In genomic region chr15:96050416-96050815, GRCm38 (mm10) we compare ENCODE assay signal across 27 mouse cellular contexts.
"Had no signal": no experiment of that assay in that cellular context is flagged by ENCODE, and none has a peak within 500 bp of the region (broad histone marks: within the 10 kb centered on the region; RNA-seq: fewer than 3 reads in every experiment).

No protein-coding gene starts in this region.

- H3K4me1 ChIP-seq: heart, embryonic 13.5 days; heart, embryonic 15.5 days; liver, embryonic 13.5 days; liver, embryonic 15.5 days had no signal

- H3K4me2 ChIP-seq: heart, embryonic 13.5 days; heart, embryonic 15.5 days; hindbrain, embryonic 13.5 days; hindbrain, embryonic 15.5 days; kidney, embryonic 15.5 days; limb, embryonic 13.5 days; limb, embryonic 15.5 days; liver, embryonic 13.5 days; liver, embryonic 15.5 days had no signal

- H3K9me3 ChIP-seq: heart, embryonic 10.5 days; heart, embryonic 15.5 days; hindbrain, embryonic 13.5 days; hindbrain, embryonic 15.5 days; kidney, embryonic 15.5 days; limb, embryonic 13.5 days; limb, embryonic 15.5 days; liver, embryonic 13.5 days had no signal

- H3K4me3 ChIP-seq: gastrocnemius, adult 2 months; heart, embryonic 10.5 days; heart, embryonic 13.5 days; heart, embryonic 15.5 days; hindbrain, embryonic 13.5 days; hindbrain, embryonic 15.5 days; kidney, embryonic 15.5 days; limb, embryonic 13.5 days; limb, embryonic 15.5 days; liver, embryonic 13.5 days; liver, embryonic 15.5 days had no signal

- H3K27ac ChIP-seq: gastrocnemius, adult 2 months; heart, embryonic 10.5 days; heart, embryonic 13.5 days; heart, embryonic 15.5 days; hindbrain, embryonic 13.5 days; hindbrain, embryonic 15.5 days; hindbrain, postnatal 0 days; kidney, embryonic 15.5 days; kidney, postnatal 0 days; limb, embryonic 13.5 days; limb, embryonic 15.5 days; liver, embryonic 13.5 days; liver, embryonic 15.5 days had no signal

- H3K9ac ChIP-seq: heart, embryonic 13.5 days; heart, embryonic 15.5 days; hindbrain, embryonic 13.5 days; hindbrain, embryonic 15.5 days; kidney, embryonic 15.5 days; limb, embryonic 13.5 days; limb, embryonic 15.5 days; liver, embryonic 13.5 days; liver, embryonic 15.5 days had no signal

- DNase-seq: gastrocnemius, adult 2 months; gastrocnemius, postnatal 10 days; gastrocnemius, postnatal 25 days; heart, adult 18-20 months; heart, postnatal 14 days; heart, postnatal 36 days; kidney, adult 11 months; kidney, adult 2 months; kidney, adult 9 months; kidney, postnatal 14 days; kidney, postnatal 36 days; layer of hippocampus, adult 9-11 months; layer of hippocampus, postnatal 36 days; left cerebral cortex, postnatal 4 days; liver, embryonic 13.5 days had no signal

- H3K27me3 ChIP-seq: heart, embryonic 13.5 days; heart, embryonic 15.5 days; hindbrain, embryonic 13.5 days; hindbrain, embryonic 15.5 days; kidney, embryonic 15.5 days; limb, embryonic 13.5 days; limb, embryonic 15.5 days; liver, embryonic 13.5 days; liver, embryonic 15.5 days had no signal

- ATAC-seq: hindbrain, postnatal 0 days; intestine, embryonic 16.5 days had no signal

- H3K36me3 ChIP-seq: heart, embryonic 10.5 days; heart, embryonic 13.5 days; heart, embryonic 15.5 days; hindbrain, embryonic 13.5 days; hindbrain, embryonic 15.5 days; kidney, embryonic 15.5 days; limb, embryonic 13.5 days; limb, embryonic 15.5 days; liver, embryonic 13.5 days; liver, embryonic 15.5 days had no signal
